Mouse (Mus musculus) left cerebral cortex, adult 9 months (tissue): ENCODE data around the gene Lrtm2.

Experiments
- DNase-seq, 2 experiments: peaks; one replicate each; pipeline ENCODE4 v3.0.0; 2022; ENCODE audit warnings: low spot score in 2 of 2

Gene Lrtm2

GRCm38 (mm10) chr6:119276713-119277112 lies 53.9 kb downstream of the Lrtm2 start:
- no peak for DNase-seq
